Mouse (Mus musculus): ENCODE results near the gene Ace. TPM values are rescaled to one million over a fixed set of nuclear protein-coding genes. Genes with fewer than 3 reads are reported as not detected.

Gene Ace
- polyA plus RNA-seq, 2 experiments: 1.1 to 1.4 TPM

- H3K27ac ChIP-seq (replicated peaks; ENCODE audit: low read depth, low read length): no peak overlapping the region
- no peak for ATAC-seq (ENCODE audit: low FRiP score, low read depth)
- no peaks in the 10 kb centered on the region for H3K9me3 ChIP-seq (ENCODE audit: control insufficient read depth, low read length)
- no peak overlapping the region for H3K4me3 ChIP-seq (replicated peaks; ENCODE audit: low read length)
- no peak for DNase-seq (ENCODE audit: low spot score)
- no peak for TF ChIP-seq POLR2A (IDR thresholded peaks at IDR 0.05; ENCODE audit: borderline replicate concordance, extremely low read depth, insufficient read depth, insufficient read length)
- no peak overlapping the region for H3K9ac ChIP-seq (ENCODE audit: low read depth, low read length, severe bottlenecking)
- H3K4me1 ChIP-seq (ENCODE audit: control insufficient read depth, insufficient read depth, low read length): peaks cover 13% of the 10 kb centered on the region
- WGBS: 85% methylated on average over 9 of the region's 9 CpGs
- no peaks in the 10 kb centered on the region for H3K36me3 ChIP-seq (ENCODE audit: control insufficient read depth, insufficient read depth, low read length)
- H3K4me2 ChIP-seq (replicated peaks; ENCODE audit: low read depth, low read length, severe bottlenecking): no peak overlapping the region
- H3K27me3 ChIP-seq (ENCODE audit: control insufficient read depth, insufficient read depth, low read length): no peaks in the 10 kb centered on the region
Measured at GRCm38 (mm10) chr11:106034986-106035385, 67.2 kb downstream of the Ace start.

GRCm38 (mm10) chr11:106036548-106037417 is 69.0 kb downstream of the Ace start, which contains the start of gene Dcaf7:
TSS of gene Dcaf7 (plus strand) at chr11:106036872.
- Histone ChIP-seq H3K4me3 (replicated peaks; ENCODE audit: low read length) (peak within 1 kb of the TSS; percentile 99), H3K27me3 (ENCODE audit: control insufficient read depth, insufficient read depth, low read length) (no peaks in the 10 kb centered on the region), H3K9me3 (ENCODE audit: control insufficient read depth, low read length) (no peaks in the 10 kb centered on the region), H3K4me2 (replicated peaks; ENCODE audit: low read depth, low read length, severe bottlenecking) (peak within 1 kb of the TSS; percentile 75), H3K4me1 (ENCODE audit: control insufficient read depth, insufficient read depth, low read length) (peaks cover 13% of the 10 kb centered on the region), H3K27ac (replicated peaks; ENCODE audit: low read depth, low read length) (peak within 1 kb of the TSS; percentile 86), H3K9ac (ENCODE audit: low read depth, low read length, severe bottlenecking) (peak within 1 kb of the TSS; percentile 84), H3K36me3 (ENCODE audit: control insufficient read depth, insufficient read depth, low read length) (no peaks in the 10 kb centered on the region)
- under 1% methylated on average over 54 of the region's 66 CpGs for WGBS
- DNase-seq (ENCODE audit: low spot score) (peak; percentile 98), ATAC-seq (ENCODE audit: low FRiP score, low read depth) (peak; percentile 99)
- TF ChIP-seq POLR2A (IDR thresholded peaks at IDR 0.05; ENCODE audit: borderline replicate concordance, extremely low read depth, insufficient read depth, insufficient read length): 0 out of 2 replicates have a peak, but pooled peaks have one; percentile 17

DNA sequence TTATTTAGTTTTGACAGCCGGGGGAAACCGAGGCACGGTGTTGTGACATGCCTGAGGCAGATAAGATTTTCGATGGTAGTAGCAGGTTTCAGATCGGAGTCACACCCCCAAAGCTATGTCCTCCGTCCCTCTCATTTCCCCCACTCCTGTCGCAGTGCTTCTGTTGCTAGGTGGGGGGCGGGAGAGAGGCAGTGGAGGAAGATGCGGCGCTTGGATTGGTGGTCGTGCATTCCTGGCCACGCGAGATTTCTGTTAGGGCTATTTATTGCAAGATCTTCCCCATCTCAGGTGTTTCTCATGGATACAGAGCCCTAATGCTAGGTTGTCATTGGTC is 69.6 kb downstream of the Ace start:
- Histone ChIP-seq H3K4me1 (ENCODE audit: control insufficient read depth, insufficient read depth, low read length) (peaks cover 13% of the 10 kb centered on the region), H3K27me3 (ENCODE audit: control insufficient read depth, insufficient read depth, low read length) (no peaks in the 10 kb centered on the region), H3K4me3 (replicated peaks; ENCODE audit: low read length) (peak overlapping the region; percentile 99), H3K9me3 (ENCODE audit: control insufficient read depth, low read length) (no peaks in the 10 kb centered on the region), H3K4me2 (replicated peaks; ENCODE audit: low read depth, low read length, severe bottlenecking) (peak overlapping the region; percentile 55), H3K9ac (ENCODE audit: low read depth, low read length, severe bottlenecking) (peak overlapping the region; percentile 84), H3K36me3 (ENCODE audit: control insufficient read depth, insufficient read depth, low read length) (no peaks in the 10 kb centered on the region), H3K27ac (replicated peaks; ENCODE audit: low read depth, low read length) (peak overlapping the region; percentile 86)
- under 1% methylated on average over 13 of the region's 13 CpGs for WGBS
- ATAC-seq (ENCODE audit: low FRiP score, low read depth) (no peak), DNase-seq (ENCODE audit: low spot score) (peak; percentile 33)
- TF ChIP-seq POLR2A (IDR thresholded peaks at IDR 0.05; ENCODE audit: borderline replicate concordance, extremely low read depth, insufficient read depth, insufficient read length): no peak

Other genes starting within 250 kb of the Ace start
- gene Cyb561, start 14.6 kb upstream of the Ace start, polyA plus RNA-seq (2012; rRNA removed): 7.6 and 9.1 TPM in 2 replicates
- 15.8 and 17.7 TPM in 2 replicates for gene Cyb561, start 14.6 kb upstream of the Ace start, polyA plus RNA-seq (2014; fragmentation: Nextera tagmentation; extraction: Ambion mirVana)
- not detected in 2 replicates for gene Ace3, start 26.7 kb downstream of the Ace start, polyA plus RNA-seq (2012; rRNA removed)
- gene Ace3, start 26.7 kb downstream of the Ace start, polyA plus RNA-seq (2014; fragmentation: Nextera tagmentation; extraction: Ambion mirVana): not detected in 2 replicates
- 0.20 and 0.32 TPM in 2 replicates for gene Kcnh6, start 40.2 kb downstream of the Ace start, polyA plus RNA-seq (2012; rRNA removed)
- 0.23 and 0.32 TPM in 2 replicates for gene Kcnh6, start 40.2 kb downstream of the Ace start, polyA plus RNA-seq (2014; fragmentation: Nextera tagmentation; extraction: Ambion mirVana)
- 63.0 and 75.6 TPM in 2 replicates for gene Dcaf7, start 68.9 kb downstream of the Ace start, polyA plus RNA-seq (2012; rRNA removed)
- gene Dcaf7, start 68.9 kb downstream of the Ace start, polyA plus RNA-seq (2014; fragmentation: Nextera tagmentation; extraction: Ambion mirVana): 63.3 and 71.6 TPM in 2 replicates
- 14.5 and 15.1 TPM in 2 replicates for gene Taco1, start 98.1 kb downstream of the Ace start, polyA plus RNA-seq (2012; rRNA removed)
- gene Taco1, start 98.1 kb downstream of the Ace start, polyA plus RNA-seq (2014; fragmentation: Nextera tagmentation; extraction: Ambion mirVana): 7.4 and 7.8 TPM in 2 replicates
- 48.5 and 54.5 TPM in 2 replicates for gene Map3k3, start 116.7 kb downstream of the Ace start, polyA plus RNA-seq (2012; rRNA removed)
- gene Map3k3, start 116.7 kb downstream of the Ace start, polyA plus RNA-seq (2014; fragmentation: Nextera tagmentation; extraction: Ambion mirVana): 33.3 and 37.5 TPM in 2 replicates
- gene Gm10840, start 192.9 kb downstream of the Ace start, polyA plus RNA-seq (2012; rRNA removed): not detected in 2 replicates
- not detected in 2 replicates for gene Gm10840, start 192.9 kb downstream of the Ace start, polyA plus RNA-seq (2014; fragmentation: Nextera tagmentation; extraction: Ambion mirVana)
- 148 and 169 TPM in 2 replicates for gene Limd2, start 192.9 kb downstream of the Ace start, polyA plus RNA-seq (2012; rRNA removed)
- gene Limd2, start 192.9 kb downstream of the Ace start, polyA plus RNA-seq (2014; fragmentation: Nextera tagmentation; extraction: Ambion mirVana): 237 and 260 TPM in 2 replicates
- gene Strada, start 234.2 kb downstream of the Ace start, polyA plus RNA-seq (2012; rRNA removed): 46.8 and 62.2 TPM in 2 replicates
- 24.0 and 28.5 TPM in 2 replicates for gene Strada, start 234.2 kb downstream of the Ace start, polyA plus RNA-seq (2014; fragmentation: Nextera tagmentation; extraction: Ambion mirVana)
- 43.6 and 48.8 TPM in 2 replicates for gene Ccdc47, start 248.4 kb downstream of the Ace start, polyA plus RNA-seq (2012; rRNA removed)
- gene Ccdc47, start 248.4 kb downstream of the Ace start, polyA plus RNA-seq (2014; fragmentation: Nextera tagmentation; extraction: Ambion mirVana): 63.7 and 66.1 TPM in 2 replicates
- 35.3 and 50.4 TPM in 2 replicates for gene Ddx42, start 249.0 kb downstream of the Ace start, polyA plus RNA-seq (2012; rRNA removed)
- gene Ddx42, start 249.0 kb downstream of the Ace start, polyA plus RNA-seq (2014; fragmentation: Nextera tagmentation; extraction: Ambion mirVana): 63.9 and 73.3 TPM in 2 replicates

Measured in limb, embryonic 14.5 days (tissue).